Mouse (Mus musculus) forebrain, embryonic 16.5 days (tissue): ENCODE measurements around the gene Ttc39b. TPM values are rescaled to one million over a fixed set of nuclear protein-coding genes. Genes with fewer than 3 reads are reported as not detected.

Experiments used
- ATAC-seq: fragments of 200-750 bp; cut with Nextera tagmentation; 2 replicates; pipeline ENCODE4 v1.8.0; 2017; ENCODE audit warnings: mild to moderate bottlenecking, moderate library complexity
- H3K27ac ChIP-seq: fragments of 300-500 bp; sonication (generic); 2 replicates; pipeline ENCODE4 v1.5.1; 2014; ENCODE audit warnings: low read length, control low read depth
- H3K27me3 ChIP-seq: fragments of 300-500 bp; sonication (generic); replicated peaks from 2 replicates; pipeline ENCODE4 v1.6.1; 2014; ENCODE audit warnings: low read length; ENCODE audit not compliant: control insufficient read depth, insufficient read depth
- H3K36me3 ChIP-seq: fragments of 300-500 bp; sonication (generic); 2 replicates; pipeline ENCODE4 v1.6.1; 2014; ENCODE audit not compliant: control insufficient read depth, insufficient read depth
- H3K4me1 ChIP-seq: fragments of 300-500 bp; sonication (generic); replicated peaks from 2 replicates; pipeline ENCODE4 v1.6.1; 2014; ENCODE audit warnings: low read length; ENCODE audit not compliant: control insufficient read depth, insufficient read depth
- H3K4me2 ChIP-seq: fragments of 300-500 bp; sonication (generic); 2 replicates; pipeline ENCODE4 v1.6.1; 2014; ENCODE audit warnings: mild to moderate bottlenecking, low read length, control low read depth
- H3K4me3 ChIP-seq: fragments of 300-500 bp; sonication (generic); replicated peaks from 2 replicates; pipeline ENCODE4 v1.5.1; 2014; ENCODE audit warnings: mild to moderate bottlenecking, low read length, control low read depth
- H3K9ac ChIP-seq: fragments of 300-500 bp; sonication (generic); replicated peaks from 2 replicates; pipeline ENCODE4 v1.6.1; 2014; ENCODE audit warnings: low read depth, low read length, control low read depth
- H3K9me3 ChIP-seq: fragments of 300-500 bp; sonication (generic); 2 replicates; pipeline ENCODE4 v1.6.1; 2016; ENCODE audit warnings: low read length; ENCODE audit not compliant: control insufficient read depth
- WGBS: fragments of 180-500 bp; shearing (Covaris S2); extraction: QIAGEN DNeasy Blood & Tissue Kit; methylation state at CpG from one replicate; pipeline ENCODE4 v1.1.7; 2014; 5-methylcytosine and 5-hydroxymethylcytosine counted together
- polyA plus RNA-seq: library from polyadenylated mRNA; unstranded; fragments of >200 nt; fragmentation: Nextera tagmentation; extraction: Ambion mirVana; gene quantifications from 2 replicates; pipeline ENCODE4 v1.2.1, GENCODE M21; 2015

The Ttc39b gene
- polyA plus RNA-seq, 1 experiment from 2014 or later = 12.1 TPM

GRCm38 (mm10) chr4:83265926-83266692, 57.9 kb downstream of the Ttc39b start:
- no peak for ATAC-seq

GRCm38 (mm10) chr4:83264832-83265231, 59.2 kb downstream of the Ttc39b start:
- no peak overlapping the region for H3K27ac ChIP-seq
- no peak overlapping the region for H3K9ac ChIP-seq
- no peak for ATAC-seq
- 87% methylated on average over 2 of the region's 2 CpGs for WGBS
- H3K27me3 ChIP-seq = no peaks in the 10 kb centered on the region
- no peaks in the 10 kb centered on the region for H3K36me3 ChIP-seq
- H3K4me1 ChIP-seq = no peaks in the 10 kb centered on the region
- H3K4me2 ChIP-seq = no peak overlapping the region
- no peaks in the 10 kb centered on the region for H3K9me3 ChIP-seq
- no peak overlapping the region for H3K4me3 ChIP-seq

More at GRCm38 (mm10) chr4:83265926-83266692, 57.9 kb downstream of the Ttc39b start:
- no peaks in the 10 kb centered on the region for H3K36me3 ChIP-seq
- H3K27ac ChIP-seq = no peak overlapping the region
- no peaks in the 10 kb centered on the region for H3K9me3 ChIP-seq
- no peak overlapping the region for H3K9ac ChIP-seq
- H3K27me3 ChIP-seq = no peaks in the 10 kb centered on the region
- no peak overlapping the region for H3K4me3 ChIP-seq
- H3K4me1 ChIP-seq = no peaks in the 10 kb centered on the region
- H3K4me2 ChIP-seq = no peak overlapping the region
- WGBS = 74% methylated on average over 14 of the region's 14 CpGs

- no peak for ATAC-seq
- no peaks in the 10 kb centered on the region for H3K27me3 ChIP-seq
- H3K4me2 ChIP-seq = no peak overlapping the region
- H3K36me3 ChIP-seq = no peaks in the 10 kb centered on the region
- H3K9ac ChIP-seq = no peak overlapping the region
- H3K9me3 ChIP-seq = no peaks in the 10 kb centered on the region
- 10% methylated on average over 2 of the region's 2 CpGs for WGBS
- H3K4me1 ChIP-seq = no peaks in the 10 kb centered on the region
- H3K27ac ChIP-seq = no peak overlapping the region
- H3K4me3 ChIP-seq = no peak overlapping the region
Observed at GRCm38 (mm10) chr4:83261998-83262397, 62.1 kb downstream of the Ttc39b start.

GRCm38 (mm10) chr4:83259690-83260089, 64.4 kb downstream of the Ttc39b start:
- no peak overlapping the region for H3K4me2 ChIP-seq
- H3K9ac ChIP-seq = no peak overlapping the region
- H3K4me3 ChIP-seq = no peak overlapping the region
- H3K4me1 ChIP-seq = no peaks in the 10 kb centered on the region
- H3K27ac ChIP-seq = no peak overlapping the region
- no peak for ATAC-seq
- no peaks in the 10 kb centered on the region for H3K9me3 ChIP-seq
- 84% methylated on average over 4 of the region's 4 CpGs for WGBS
- H3K36me3 ChIP-seq = no peaks in the 10 kb centered on the region
- H3K27me3 ChIP-seq = no peaks in the 10 kb centered on the region

- Histone ChIP-seq H3K36me3 (no peaks in the 10 kb centered on the region), H3K9me3 (no peaks in the 10 kb centered on the region), H3K9ac (no peak overlapping the region), H3K4me2 (no peak overlapping the region), H3K4me3 (no peak overlapping the region), H3K27ac (no peak overlapping the region), H3K27me3 (no peaks in the 10 kb centered on the region), H3K4me1 (no peaks in the 10 kb centered on the region)
- 81% methylated on average over 3 of the region's 3 CpGs for WGBS
- no peak for ATAC-seq
Observed at GRCm38 (mm10) chr4:83258273-83258672, 65.8 kb downstream of the Ttc39b start.

GRCm38 (mm10) chr4:83257279-83258260, 66.5 kb downstream of the Ttc39b start:
- Histone ChIP-seq H3K9me3 (no peaks in the 10 kb centered on the region), H3K36me3 (no peaks in the 10 kb centered on the region), H3K4me1 (no peaks in the 10 kb centered on the region), H3K4me2 (no peak overlapping the region), H3K27me3 (no peaks in the 10 kb centered on the region), H3K4me3 (no peak overlapping the region), H3K9ac (no peak overlapping the region), H3K27ac (no peak overlapping the region)
- WGBS = 50% methylated on average over 17 of the region's 17 CpGs
- no peak for ATAC-seq

GRCm38 (mm10) chr4:83256779-83257178, 67.3 kb downstream of the Ttc39b start:
- 59% methylated on average over 11 of the region's 11 CpGs for WGBS
- H3K4me3 ChIP-seq = no peak overlapping the region
- H3K4me1 ChIP-seq = no peaks in the 10 kb centered on the region
- H3K27ac ChIP-seq = no peak overlapping the region
- H3K9ac ChIP-seq = no peak overlapping the region
- H3K36me3 ChIP-seq = no peaks in the 10 kb centered on the region
- no peaks in the 10 kb centered on the region for H3K9me3 ChIP-seq
- H3K27me3 ChIP-seq = no peaks in the 10 kb centered on the region
- no peak for ATAC-seq
- no peak overlapping the region for H3K4me2 ChIP-seq

GRCm38 (mm10) chr4:83254941-83255340, 69.1 kb downstream of the Ttc39b start:
- H3K4me2 ChIP-seq = no peak overlapping the region
- no peak overlapping the region for H3K4me3 ChIP-seq
- WGBS = 94% methylated on average over 10 of the region's 10 CpGs
- no peak overlapping the region for H3K27ac ChIP-seq
- H3K4me1 ChIP-seq = no peaks in the 10 kb centered on the region
- H3K9me3 ChIP-seq = no peaks in the 10 kb centered on the region
- H3K27me3 ChIP-seq = no peaks in the 10 kb centered on the region
- H3K9ac ChIP-seq = no peak overlapping the region
- ATAC-seq = no peak
- H3K36me3 ChIP-seq = no peaks in the 10 kb centered on the region

GRCm38 (mm10) chr4:83253679-83254078, 70.4 kb downstream of the Ttc39b start:
- Histone ChIP-seq H3K4me2 (no peak overlapping the region), H3K4me3 (no peak overlapping the region), H3K27ac (no peak overlapping the region), H3K4me1 (no peaks in the 10 kb centered on the region), H3K27me3 (no peaks in the 10 kb centered on the region), H3K9ac (no peak overlapping the region), H3K36me3 (no peaks in the 10 kb centered on the region), H3K9me3 (no peaks in the 10 kb centered on the region)
- ATAC-seq = no peak
- WGBS = 91% methylated on average over 6 of the region's 6 CpGs
